Mouse (Mus musculus) ES-Bruce4 (cell line): ENCODE measurements around the gene Inpp4a.

Experiments used
- CTCF ChIP-seq: IDR thresholded peaks from one replicate; pipeline ENCODE4 v1.8.1; 2011; ENCODE audit warnings: low read depth, low read length
- EP300 ChIP-seq: IDR thresholded peaks from 2 replicates; pipeline ENCODE4 v1.6.1; 2011; ENCODE audit warnings: low read depth, low read length; ENCODE audit not compliant: insufficient read depth
- POLR2A ChIP-seq: IDR thresholded peaks from one replicate; pipeline ENCODE4 v1.8.1; 2011; ENCODE audit warnings: low read length; ENCODE audit not compliant: insufficient read depth

GRCm38 (mm10) chr1:37336022-37336421 is 36.4 kb downstream of the Inpp4a start:
- no peak for TF ChIP-seq CTCF
- TF ChIP-seq POLR2A, result no peak
- TF ChIP-seq EP300, result no peak
